9 mouse cellular contexts compared by ENCODE assay signal in genomic region chr4:133217641-133218040, GRCm38 (mm10). TPM values are rescaled to one million over a fixed set of nuclear protein-coding genes. Genes with fewer than 3 reads are reported as not detected.
DNase-seq lines count a peak whose midpoint lies in the region; ATAC-seq lines count a peak whose summit lies in the region.
"Had no signal": no experiment of that assay in that cellular context is flagged by ENCODE, and none has a peak within 500 bp of the region (broad histone marks: within the 10 kb centered on the region; RNA-seq: fewer than 3 reads in every experiment).

No protein-coding gene starts in this region.

- peaks cover 11% of the 10 kb centered on the region for H3K4me1 ChIP-seq in forebrain, embryonic 14.5 days (ENCODE audit: control insufficient read depth, insufficient read depth, low read length)

- no peaks in the 10 kb centered on the region for H3K9me3 ChIP-seq in forebrain, embryonic 14.5 days (replicated peaks; ENCODE audit: control insufficient read depth, low read length)

- H3K27ac ChIP-seq in forebrain, embryonic 14.5 days (ENCODE audit: low read depth, low read length): no peak overlapping the region
- H3K27ac ChIP-seq: macrophage had no signal

- WGBS in forebrain, embryonic 14.5 days: 2% methylated on average over 5 of the region's 5 CpGs

- no peak for ATAC-seq in forebrain, embryonic 14.5 days

- H3K36me3 ChIP-seq in forebrain, embryonic 14.5 days (ENCODE audit: control insufficient read depth, insufficient read depth, low read length): no peaks in the 10 kb centered on the region

- H3K4me3 ChIP-seq in forebrain, embryonic 14.5 days (ENCODE audit: low read depth, low read length): no peak overlapping the region

- H3K9ac ChIP-seq in forebrain, embryonic 14.5 days (ENCODE audit: low read length): no peak overlapping the region

- peaks cover 25% of the 10 kb centered on the region for H3K27me3 ChIP-seq in forebrain, embryonic 14.5 days (replicated peaks; ENCODE audit: control insufficient read depth, insufficient read depth, low read length)

- no peak overlapping the region for H3K4me2 ChIP-seq in forebrain, embryonic 14.5 days (ENCODE audit: low read length)

- intact Hi-C loops in left cerebral cortex, postnatal 25 days (cut with DNase I): no loop called here

- peak; percentile 55 to 59 for DNase-seq in left cerebral cortex, postnatal 25 days (ENCODE audit: low spot score in 2 of 2)
- no peak for DNase-seq in left cerebral cortex, adult 9 months (ENCODE audit: low spot score in 2 of 2)
- peak; percentile 29 for DNase-seq in MEL-GATA-1-ER (ENCODE audit: extremely low read depth, low read depth)
- DNase-seq in c-Kit-positive CD71-positive TER-119-negative erythroid progenitor cells, embryonic 14.5 days (ENCODE audit: low read depth): peak; percentile 57
- peak; percentile 81 for DNase-seq in forebrain, embryonic 14.5 days (ENCODE audit: low spot score)
- peak; percentile 44 to 54 for DNase-seq in lung, adult 18-20 months
- DNase-seq in spleen, adult 12 weeks (ENCODE audit: low spot score): peak; percentile 55

RNA-seq across cellular contexts. Expression of gene Gpr3, which starts 5.3 kb away (rescaled TPM):
- total RNA-seq in left cerebral cortex, postnatal 25 days (2021): 10 to 100 TPM; 10.1 to 13.0 TPM
- 0.62 and 1.1 TPM in 2 replicates for polyA plus RNA-seq in forebrain, embryonic 14.5 days (2014; fragmentation: Nextera tagmentation; extraction: Ambion mirVana)
- total RNA-seq: gastrocnemius, postnatal 4 days had no signal
- polyA plus RNA-seq: macrophage had no signal

RNA-seq across cellular contexts. Expression of gene Cd164l2, which starts 5.7 kb away (rescaled TPM):
- total RNA-seq in left cerebral cortex, postnatal 25 days (2021): 1 to 10 TPM; 5.3 to 6.9 TPM
- 0.43 and 1.4 TPM in 2 replicates for polyA plus RNA-seq in forebrain, embryonic 14.5 days (2014; fragmentation: Nextera tagmentation; extraction: Ambion mirVana)
- polyA plus RNA-seq: macrophage had no signal

RNA-seq across cellular contexts. Expression of gene Map3k6, which starts 23.0 kb away (rescaled TPM):
- 1 to 10 TPM; 4.7 to 5.3 TPM for total RNA-seq in left cerebral cortex, postnatal 25 days (2021)
- polyA plus RNA-seq in forebrain, embryonic 14.5 days (2014; fragmentation: Nextera tagmentation; extraction: Ambion mirVana): 1.1 and 1.7 TPM in 2 replicates

RNA-seq across cellular contexts. Expression of gene Sytl1, which starts 45.3 kb away (rescaled TPM):
- total RNA-seq in left cerebral cortex, postnatal 25 days (2021): 1 to 10 TPM in 1 of 2 experiments, under 1 TPM in 1; 0.98 to 1.2 TPM
- 0.32 and 0.54 TPM in 2 replicates for polyA plus RNA-seq in forebrain, embryonic 14.5 days (2014; fragmentation: Nextera tagmentation; extraction: Ambion mirVana)
- polyA plus RNA-seq: macrophage had no signal

RNA-seq across cellular contexts. Expression of gene Tmem222, which starts 60.0 kb away (rescaled TPM):
- total RNA-seq in left cerebral cortex, postnatal 25 days (2021): 10 to 100 TPM; 87.4 to 92.5 TPM
- polyA plus RNA-seq in forebrain, embryonic 14.5 days (2014; fragmentation: Nextera tagmentation; extraction: Ambion mirVana): 125 and 131 TPM in 2 replicates

Comparison
In these comparisons a context has a peak if more than half of its experiments do, and no peak if none do; other contexts are left out.
1. DNase-seq: peak in left cerebral cortex, postnatal 25 days (2 of 2), MEL-GATA-1-ER (single experiment), c-Kit-positive CD71-positive TER-119-negative erythroid progenitor cells, embryonic 14.5 days (single experiment), forebrain, embryonic 14.5 days (single experiment), lung, adult 18-20 months (2 of 2) and spleen, adult 12 weeks (single experiment); none in left cerebral cortex, adult 9 months (0 of 2).